Mouse (Mus musculus): ENCODE data around the gene Hbs1l.
"Not testable (repeated sequence)": the region's sequence is repeated elsewhere in the genome, so short reads cannot be mapped to it uniquely, and the experiment has no call there.

Hbs1l gene

DNA sequence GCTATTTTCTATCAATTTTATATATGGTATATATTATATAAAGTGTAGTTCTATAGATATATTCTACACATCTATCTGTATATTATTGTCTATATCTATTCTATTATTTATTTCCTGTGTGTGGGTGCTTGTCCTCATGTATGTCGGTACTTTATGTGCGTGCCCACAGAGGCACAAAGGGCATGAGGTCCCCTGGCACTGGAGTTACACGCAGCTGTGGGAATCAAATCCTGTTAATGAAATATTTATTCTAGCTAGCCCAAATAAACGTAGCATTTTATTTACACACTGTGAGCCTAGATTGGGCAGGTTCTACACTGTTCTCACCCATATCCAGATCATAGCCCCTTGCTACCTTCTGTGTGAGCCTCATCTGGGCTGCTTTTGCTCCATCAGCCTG is 63.3 kb downstream of the Hbs1l start:
- no peak for DNase-seq (ENCODE audit: low spot score in 2 of 2)

DNA sequence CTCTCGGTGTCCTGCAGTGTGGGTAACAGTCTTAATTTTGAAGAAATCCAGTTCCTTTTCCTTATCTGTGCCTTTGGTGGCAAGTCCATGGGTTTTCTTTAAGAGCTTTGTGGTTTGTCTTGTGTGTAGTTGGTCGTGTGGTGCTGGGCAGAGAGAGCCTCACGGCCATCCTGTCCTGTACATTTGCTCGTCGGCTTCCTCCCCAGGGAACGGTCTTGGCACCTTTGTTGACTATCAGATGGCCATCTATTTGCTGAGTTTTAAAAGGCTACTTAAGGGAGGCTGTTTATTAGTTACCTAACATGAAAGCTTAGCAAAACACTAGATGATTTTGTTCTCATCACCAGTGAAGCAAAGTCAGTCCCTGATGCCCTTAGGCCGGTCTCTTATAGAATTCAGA is 66.1 kb downstream of the Hbs1l start:
- no peak for DNase-seq (ENCODE audit: low spot score in 2 of 2)

DNA sequence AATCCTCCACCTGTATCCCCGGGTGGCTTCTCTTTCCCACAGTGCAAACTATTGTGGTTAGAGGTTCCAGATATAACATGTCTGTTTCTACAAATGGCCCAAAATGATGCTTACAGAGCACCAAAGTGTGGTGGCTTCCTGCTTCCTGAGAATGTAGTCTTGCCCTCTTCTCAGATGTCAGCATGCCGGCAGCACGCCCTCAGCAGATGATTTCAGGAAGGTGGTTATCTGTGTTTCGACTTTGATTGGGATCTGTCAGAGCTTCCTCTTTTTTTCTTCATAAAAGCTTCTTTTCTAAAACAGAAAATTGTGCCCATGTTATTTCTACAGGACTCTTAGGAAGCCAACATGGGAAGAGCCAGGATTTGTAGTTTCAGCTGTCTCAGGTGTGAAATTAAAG is 67.5 kb downstream of the Hbs1l start:
- DNase-seq (ENCODE audit: low spot score in 2 of 2): no peak

DNA sequence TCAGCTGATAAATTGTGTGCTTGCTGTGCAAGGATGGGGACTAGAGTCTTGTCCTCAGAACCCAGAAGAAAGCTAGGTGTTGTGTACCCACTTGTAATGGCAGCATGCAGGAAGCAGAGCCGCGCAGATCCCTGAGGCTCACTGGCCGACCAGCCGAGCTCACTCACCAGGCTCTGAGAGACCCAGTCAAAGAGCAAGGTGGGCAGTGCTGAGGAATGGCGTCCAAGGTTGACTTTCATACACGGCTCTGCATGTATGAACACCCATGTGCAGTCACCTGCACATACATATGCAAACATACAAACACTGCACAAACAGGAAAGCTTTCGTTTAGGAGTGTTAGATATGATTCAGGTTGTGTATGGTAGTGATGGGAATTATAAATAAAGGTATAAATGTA is 69.2 kb downstream of the Hbs1l start:
- DNase-seq (ENCODE audit: low spot score in 2 of 2): no peak

DNA sequence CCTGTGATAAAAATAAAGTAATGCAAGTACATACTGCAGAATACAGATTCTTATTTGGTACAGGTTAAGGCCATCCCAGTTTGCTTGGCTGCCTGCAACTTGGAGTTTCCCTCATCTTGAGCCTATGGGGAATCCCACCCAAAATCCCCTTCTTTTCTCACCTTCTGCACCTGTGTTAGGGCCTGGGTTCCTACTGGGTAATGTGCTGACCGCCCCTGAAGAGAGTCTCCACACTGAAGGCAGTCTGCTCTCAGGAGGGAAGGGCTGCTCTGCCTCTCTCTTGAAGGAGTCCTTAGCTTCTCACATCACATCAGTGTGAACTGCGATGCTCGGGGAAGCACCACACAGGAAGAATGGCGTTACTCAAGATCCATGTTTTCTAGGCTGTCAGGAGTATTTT is 70.1 kb downstream of the Hbs1l start:
- DNase-seq (ENCODE audit: low spot score in 2 of 2): no peak

DNA sequence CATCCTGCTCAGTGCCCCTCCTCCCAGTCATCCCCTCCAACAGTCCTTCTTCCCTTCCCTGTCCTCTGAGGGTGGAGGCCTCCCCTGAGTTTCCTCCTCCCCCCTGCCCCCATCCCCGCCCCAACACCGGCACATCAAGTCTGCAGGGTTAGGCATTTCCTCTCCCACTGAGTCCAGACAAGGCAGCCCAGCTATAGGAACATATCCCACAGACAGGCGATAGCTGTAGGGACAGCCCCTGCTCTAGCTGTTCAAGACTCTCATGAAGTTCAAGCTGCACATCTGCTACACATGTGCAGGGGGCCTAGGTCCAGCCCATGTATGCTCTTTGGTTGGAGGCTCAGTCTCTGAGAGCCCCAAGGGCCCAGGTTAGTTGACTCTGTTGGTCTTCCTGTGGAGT is 70.7 kb downstream of the Hbs1l start:
- no peak for DNase-seq (ENCODE audit: low spot score in 2 of 2)

DNA sequence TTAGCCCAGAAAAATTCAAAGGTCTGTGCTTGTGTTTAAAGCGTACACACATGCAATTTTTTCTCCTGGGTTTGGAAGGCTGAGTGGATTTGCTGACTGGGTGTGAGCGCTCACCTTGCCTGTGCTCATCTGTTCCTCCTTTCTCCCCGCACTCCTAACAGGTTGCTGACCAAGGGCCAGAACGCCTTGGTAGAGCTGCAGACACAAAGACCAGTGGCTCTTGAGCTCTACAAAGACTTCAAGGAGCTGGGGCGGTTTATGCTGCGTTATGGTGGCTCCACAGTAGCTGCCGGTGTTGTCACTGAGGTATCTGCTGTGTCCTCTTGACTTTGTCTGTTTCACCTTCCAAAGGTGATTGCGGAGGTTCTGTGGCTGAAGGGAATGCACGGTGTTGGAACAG is 71.7 kb downstream of the Hbs1l start:
- no peak for DNase-seq (ENCODE audit: low spot score in 2 of 2)

DNA sequence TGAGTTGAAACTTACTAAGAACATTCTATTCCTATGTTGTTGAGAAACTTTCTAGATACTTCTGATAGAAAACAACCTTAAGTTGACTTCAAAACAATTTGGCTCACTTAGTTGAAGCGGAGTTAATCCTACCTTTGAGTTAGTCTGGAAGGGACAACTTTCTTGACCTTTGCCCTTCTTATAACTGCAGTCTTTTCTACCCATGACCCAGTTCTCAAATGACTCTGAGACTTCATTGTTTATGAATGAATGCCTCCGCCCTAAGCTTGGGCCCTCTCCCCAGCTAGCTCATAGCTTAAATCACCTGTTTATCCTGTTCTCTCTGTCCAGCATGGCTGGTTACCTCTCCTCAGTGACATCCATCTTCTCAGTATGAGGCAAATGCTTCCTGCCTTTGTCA is 73.8 kb downstream of the Hbs1l start:
- no peak for DNase-seq (ENCODE audit: low spot score in 2 of 2)

DNA sequence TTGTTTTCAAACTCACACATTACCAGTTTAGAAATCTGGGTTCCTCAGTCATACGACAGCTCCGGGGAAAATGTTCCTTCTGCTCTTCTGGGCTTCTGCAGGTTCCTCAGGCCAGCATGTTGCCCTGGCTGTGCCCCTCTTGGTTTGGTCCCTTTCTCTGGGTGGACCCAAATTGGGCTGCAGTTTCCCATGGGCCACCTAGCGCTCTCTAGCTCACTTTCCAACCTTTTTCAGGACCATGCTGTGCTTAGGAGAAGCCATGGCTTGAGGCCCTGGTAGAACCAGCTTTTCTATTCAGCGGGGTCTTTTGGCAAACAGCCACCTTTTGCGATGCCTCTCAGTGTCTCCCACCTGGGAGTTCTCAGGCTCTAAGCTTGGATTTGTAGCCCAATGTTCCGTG is 76.5 kb downstream of the Hbs1l start:
- DNase-seq (ENCODE audit: low spot score in 2 of 2): no peak

DNA sequence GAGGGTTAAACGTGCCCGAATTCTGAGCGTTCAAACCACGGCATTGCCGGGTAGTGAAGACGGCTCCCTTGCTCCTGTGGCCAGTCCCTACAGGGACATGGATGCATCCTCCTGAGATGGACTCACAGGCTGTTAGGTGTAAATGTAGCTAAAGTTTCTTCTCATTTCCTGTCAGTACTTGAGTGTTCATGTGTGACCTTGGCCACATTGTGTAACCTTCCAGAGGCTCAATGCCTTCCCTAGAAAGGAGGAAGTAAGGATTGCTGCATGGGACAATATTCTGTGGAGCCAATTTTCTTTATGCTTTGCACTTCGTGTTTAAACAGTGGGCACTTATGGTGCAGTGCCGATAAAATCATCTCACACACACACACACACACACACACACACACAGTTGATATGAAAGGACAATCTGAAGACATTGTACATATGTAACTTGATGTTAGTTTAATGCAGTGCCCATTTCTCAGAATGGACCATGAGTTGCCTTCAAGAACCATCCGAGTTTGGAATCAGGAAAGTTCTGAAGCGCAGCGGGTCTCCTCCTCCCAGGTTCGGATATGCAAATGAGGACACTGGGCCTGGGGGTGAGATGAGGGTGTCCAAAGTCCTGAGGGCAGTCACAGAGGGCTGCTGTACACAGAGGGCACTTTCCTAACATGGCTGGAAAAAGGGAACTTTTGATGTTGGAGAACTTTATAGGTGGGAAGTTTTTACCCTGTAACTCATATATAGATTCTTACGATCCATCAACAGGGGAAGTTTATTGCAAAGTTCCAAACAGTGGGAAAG is 81.1 kb downstream of the Hbs1l start, which contains the start of gene Aldh8a1:
Aldh8a1 (plus strand) TSS at position 610 of the 792 bp plus-strand sequence.
- DNase-seq (ENCODE audit: low spot score in 2 of 2): no peak

DNA sequence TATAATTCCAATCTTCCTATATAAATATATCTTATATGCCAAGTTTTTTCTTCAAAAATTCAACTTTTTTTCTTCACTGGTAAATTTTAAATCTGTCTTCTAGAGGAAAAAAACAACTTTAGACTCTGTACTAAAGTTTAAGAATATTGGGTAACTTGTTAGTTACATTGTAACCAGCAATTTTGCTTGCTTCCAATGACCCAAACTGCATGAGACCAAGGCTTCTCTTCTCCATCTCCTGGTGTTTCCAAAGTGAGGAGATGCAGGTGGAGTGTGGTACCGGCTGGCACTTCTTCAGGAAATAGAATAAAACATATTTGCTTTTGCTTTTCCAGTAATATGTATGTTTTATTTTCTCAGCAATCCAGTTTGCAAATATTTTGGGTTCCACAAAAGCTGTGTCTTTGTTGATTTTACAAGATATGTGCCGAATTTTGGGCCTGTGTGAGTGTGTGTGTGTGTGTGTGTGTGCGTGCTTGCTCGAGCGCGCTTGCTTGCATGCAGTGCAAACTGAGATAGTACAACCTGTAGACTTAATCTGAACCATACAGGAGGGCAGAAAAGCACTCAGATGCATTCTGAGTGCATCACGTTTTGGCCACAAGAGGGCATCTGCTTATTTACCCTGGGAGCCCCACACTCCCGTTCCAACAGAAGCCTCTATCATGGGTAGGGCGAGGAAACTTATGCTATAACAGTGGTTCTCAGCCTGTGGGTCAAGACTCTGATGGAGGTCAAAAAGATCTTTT is 82.6 kb downstream of the Hbs1l start:
- no peak for DNase-seq (ENCODE audit: low spot score in 2 of 2)

DNA sequence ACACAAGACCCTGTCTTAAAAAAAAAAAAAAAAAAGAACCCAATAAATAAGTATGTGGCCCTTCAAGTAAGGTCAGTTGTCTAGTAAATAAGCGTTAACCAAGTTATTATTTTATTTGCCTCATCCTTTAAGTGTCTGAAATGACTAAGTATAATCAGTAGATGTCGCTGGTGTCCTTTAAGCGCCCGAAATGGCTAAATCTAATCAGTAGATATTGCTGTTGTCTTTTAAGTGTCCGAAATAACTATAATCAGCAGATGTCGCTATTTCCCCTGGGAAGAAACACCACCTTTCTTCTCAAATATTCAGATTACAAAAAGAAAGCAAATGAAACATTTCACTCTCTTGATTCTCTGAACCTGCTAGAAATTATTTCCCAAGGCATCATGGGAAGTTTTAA is 87.1 kb downstream of the Hbs1l start:
- peak; percentile 5 to 35 for DNase-seq (ENCODE audit: low spot score in 2 of 2)

DNA sequence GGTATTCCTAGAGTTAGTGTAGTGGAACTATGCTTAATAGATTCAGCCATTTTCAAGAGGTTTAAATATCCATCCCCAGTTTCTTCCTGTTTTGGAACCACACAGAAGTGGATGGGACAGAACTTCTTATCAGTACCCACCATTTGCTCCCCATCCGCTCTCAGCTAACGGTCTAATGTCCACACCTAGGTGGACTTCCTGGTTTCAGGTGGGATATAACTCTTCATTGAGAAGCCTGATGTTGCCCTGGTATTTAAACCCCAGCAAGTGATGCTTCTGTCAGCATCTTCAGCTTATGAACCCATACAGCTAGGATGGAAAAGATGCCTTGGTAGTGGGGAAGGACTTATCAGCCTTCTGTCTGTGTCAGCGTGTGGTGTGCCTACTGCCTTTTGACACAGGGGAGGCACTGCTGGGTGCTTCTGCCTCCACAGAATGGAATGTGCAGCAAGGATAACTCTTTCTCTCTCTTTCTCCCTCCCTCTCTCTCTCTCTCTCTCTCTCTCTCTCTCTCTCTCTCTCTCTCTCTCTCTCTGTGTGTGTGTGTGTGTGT is 89.4 kb downstream of the Hbs1l start:
- DNase-seq (ENCODE audit: low spot score in 2 of 2): no peak

DNA sequence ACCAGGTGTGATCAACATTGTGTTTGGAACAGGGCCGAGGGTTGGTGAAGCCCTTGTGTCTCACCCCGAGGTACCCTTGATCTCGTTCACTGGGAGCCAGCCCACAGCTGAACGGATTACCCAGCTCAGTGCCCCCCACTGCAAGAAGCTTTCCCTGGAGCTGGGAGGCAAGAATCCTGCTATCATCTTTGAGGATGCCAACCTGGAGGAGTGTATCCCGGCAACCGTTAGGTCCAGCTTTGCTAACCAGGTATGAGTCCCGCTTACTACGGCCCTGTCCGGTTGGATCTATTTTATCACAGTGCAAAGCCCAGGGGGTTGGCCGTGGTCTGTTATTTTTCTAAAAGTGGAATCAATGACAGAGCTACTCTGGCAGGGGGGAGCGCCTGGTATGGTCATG is 93.3 kb downstream of the Hbs1l start:
- DNase-seq (ENCODE audit: low spot score in 2 of 2): no peak

DNA sequence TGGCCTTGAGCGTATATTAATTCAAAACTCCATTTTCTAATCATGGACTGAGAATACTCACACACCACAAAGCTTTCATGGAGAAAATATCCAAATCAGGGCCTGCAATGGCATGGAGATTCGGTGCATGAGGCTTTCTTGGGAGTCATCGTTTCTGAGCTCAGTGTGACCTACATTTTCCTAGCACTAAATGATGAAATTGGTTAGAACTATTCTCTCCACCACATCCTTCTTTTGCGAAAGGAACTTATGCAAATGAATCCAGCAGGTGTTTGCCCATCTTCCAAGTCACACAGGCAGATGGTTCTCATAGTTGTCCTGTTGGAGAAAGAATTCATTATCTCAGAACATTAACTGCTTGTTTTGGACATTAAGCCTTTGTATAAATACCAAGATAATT is 94.7 kb downstream of the Hbs1l start:
- DNase-seq (ENCODE audit: low spot score in 2 of 2): no peak

DNA sequence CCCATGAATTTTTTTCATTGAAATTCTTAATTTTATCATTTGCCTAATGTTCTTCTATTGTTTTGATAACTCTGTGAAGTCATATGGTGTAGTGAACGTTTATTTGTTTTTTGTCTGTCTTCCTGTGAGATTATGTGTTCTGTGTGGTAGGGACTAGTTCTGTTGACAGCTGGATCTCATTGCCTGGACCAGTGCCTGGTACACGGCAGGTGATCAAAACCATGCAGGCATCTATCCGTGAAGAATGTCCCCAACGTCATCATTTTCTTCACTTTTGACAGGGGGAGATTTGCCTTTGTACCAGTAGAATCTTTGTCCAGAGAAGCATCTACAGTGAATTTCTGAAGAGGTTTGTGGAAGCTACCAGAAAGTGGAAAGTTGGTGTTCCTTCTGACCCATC is 95.5 kb downstream of the Hbs1l start:
- no peak for DNase-seq (ENCODE audit: low spot score in 2 of 2)

DNA sequence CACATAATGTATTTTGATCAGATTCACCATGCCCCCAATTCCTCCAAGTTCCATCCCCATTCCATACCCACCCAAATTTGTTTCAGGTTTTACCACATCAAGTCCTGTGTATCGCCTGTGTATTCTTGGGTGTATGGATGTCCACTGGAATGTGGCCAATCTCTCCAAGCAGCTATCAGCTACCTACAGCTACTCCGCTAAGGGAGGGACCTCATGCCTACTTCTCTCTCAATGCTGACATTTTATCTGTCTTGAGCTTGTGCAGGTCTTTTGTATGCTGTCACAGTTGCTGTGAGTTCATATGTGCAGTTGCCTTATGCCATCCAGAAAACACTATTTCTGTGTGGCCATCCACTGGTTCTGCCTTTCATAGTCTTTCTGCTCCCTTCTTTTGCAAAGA is 97.6 kb downstream of the Hbs1l start:
- DNase-seq (ENCODE audit: low spot score in 2 of 2): no peak

DNA sequence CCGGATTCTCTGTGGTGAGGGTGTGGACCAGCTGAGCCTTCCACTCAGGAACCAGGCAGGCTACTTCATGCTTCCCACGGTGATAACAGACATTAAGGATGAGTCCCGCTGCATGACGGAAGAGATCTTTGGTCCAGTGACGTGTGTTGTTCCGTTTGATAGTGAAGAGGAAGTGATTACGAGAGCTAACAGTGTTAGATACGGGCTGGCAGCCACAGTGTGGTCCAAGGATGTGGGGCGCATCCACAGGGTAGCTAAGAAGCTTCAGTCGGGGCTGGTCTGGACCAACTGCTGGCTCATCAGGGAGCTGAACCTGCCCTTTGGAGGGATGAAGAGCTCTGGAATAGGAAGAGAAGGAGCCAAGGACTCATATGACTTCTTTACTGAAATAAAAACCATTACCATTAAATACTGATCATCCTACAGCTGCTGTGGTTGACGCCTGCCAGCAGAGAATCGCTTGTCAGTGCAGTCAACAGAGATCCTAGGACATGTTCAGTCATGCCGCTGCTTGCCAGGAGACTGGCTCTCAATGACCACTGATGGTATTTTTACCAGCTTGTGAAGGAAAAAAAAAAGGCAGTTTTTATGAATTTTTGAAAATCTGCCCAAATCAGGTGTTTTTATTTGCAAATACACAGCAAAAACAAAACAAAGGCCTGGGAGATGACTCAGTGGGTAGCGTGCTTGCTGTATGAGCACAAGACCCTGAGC is 99.8 kb downstream of the Hbs1l start:
- DNase-seq (ENCODE audit: low spot score in 2 of 2): no peak

DNA sequence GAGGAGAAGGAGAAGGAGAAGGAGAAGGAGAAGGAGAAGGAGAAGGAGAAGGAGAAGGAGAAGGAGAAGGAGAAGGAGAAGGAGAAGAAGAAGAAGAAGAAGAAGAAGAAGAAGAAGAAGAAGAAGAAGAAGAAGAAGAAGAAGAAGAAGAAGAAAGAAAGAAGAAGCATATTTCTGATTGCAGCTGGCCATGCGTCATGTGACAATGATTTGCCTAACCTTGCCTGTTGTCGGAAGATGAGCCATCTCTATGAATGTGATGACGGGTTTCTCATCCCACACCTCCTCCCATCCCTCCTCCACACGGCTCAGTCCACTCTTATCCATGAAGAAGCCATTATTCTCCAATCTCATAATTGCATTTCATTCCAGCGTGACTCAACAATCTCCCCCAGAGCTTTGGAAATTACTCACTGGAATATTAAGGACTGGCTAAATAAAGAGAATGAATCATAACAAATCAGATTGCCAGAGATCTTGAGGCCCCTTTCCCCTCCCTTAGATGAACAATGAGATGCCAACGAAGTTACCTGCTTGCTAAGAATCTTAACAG is 103.2 kb downstream of the Hbs1l start:
- not testable (repeated sequence) for DNase-seq (ENCODE audit: low spot score in 2 of 2)

DNA sequence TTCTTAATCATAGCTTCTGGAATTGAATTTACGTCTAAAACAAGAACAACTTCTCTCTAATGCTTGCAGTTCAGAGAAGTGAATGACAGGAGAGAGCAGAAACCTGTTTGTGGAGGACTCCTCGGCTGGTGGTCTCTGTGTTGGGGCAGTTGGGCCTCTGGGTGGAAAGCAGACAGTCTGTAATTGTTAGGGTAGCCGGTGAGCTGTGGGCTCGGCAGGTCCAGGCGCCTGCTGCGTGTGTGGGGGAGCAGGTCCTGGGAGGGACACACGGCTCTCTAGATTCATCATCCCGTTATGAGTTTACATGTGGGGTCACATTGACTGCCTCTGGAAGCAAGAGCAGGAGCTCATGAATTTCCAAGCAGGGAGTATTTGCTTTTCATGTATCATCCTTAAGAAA is 103.8 kb downstream of the Hbs1l start:
- DNase-seq (ENCODE audit: low spot score in 2 of 2): no peak

DNA sequence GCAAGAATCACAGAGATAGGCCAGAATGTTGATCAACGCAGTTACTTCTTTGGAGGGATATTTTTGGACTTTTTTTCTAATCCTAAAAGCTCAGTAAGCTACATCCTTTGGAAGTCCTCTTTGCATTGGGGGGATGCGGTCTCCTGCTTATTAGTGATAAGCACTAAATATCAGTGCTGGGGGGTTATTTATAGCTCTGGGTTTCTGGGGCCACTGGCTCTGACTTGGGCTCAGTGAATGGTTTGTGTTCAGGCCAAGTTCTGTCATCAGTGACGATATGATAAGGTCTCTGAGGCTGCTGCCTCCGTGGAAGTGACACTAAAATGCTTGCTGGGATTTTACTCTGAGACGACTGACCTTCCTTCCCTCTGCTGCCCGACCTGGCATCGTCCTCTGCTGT is 104.3 kb downstream of the Hbs1l start:
- DNase-seq (ENCODE audit: low spot score in 2 of 2): no peak

DNA sequence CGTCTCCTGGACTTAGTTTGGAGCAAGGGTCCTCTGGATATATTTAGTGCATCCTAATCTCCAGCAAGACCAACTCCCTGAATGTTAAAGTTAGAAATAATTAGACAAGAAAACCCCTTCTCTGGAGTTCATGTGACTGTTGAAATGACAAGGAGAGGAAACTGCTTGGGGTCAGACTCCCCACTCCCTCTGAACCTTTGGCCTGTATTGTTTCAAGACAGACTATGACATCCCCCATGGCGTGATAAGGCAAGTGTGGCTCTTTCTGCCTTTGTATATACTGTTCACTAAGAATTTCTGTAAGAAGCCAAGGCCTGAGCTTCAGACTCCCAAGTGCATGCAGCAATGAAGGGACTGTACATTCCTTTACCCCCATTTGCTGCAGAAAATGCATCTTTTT is 104.7 kb downstream of the Hbs1l start:
- DNase-seq (ENCODE audit: low spot score in 2 of 2): no peak

All from natural killer cell, adult 2 months (primary cell).